Mouse (Mus musculus) kidney, postnatal 36 days (tissue): ENCODE measurements at regions not wholly inside any gene's neighbourhood (a gene's known extent, or its start where the extent isn't known, plus 50 kb on each side); places are given as distances from the start of the nearest gene placed in this dataset.

Source experiments
- DNase-seq, 2 experiments: peaks; one replicate each; pipeline ENCODE4 v3.0.0; 2021 to 2022; ENCODE audit warnings: mixed read lengths in 2 of 2

DNA sequence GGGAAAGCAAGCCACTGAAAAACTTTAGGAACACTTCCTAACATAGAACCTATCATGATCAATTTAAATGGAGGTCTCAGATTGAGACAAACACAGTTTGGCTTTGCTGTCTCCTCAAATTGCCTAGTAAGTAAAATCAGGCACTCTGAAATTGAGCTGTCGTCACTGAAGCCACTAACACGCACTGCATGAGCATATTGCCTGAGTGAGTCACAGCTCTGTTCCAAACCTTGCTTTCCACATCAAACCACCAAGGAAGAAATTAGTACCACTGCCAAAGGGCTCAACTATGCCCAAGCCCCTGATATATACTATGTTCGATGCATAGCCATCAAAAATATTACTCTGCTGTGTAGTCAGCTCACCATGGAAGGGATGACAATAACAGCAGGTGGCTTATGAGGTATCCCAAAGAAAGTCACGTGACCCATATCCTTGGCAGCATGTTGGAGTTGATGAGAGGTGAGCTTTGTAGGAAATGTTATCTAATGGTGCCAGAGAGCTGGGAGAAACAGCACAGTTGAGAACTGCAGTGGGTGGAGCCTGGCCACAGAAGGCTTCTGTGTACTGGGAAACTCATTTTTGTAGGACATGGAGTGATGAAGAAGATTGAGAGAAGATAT is 663.4 kb downstream of the Pdcd6ip start:
- DNase-seq, result no peak

DNA sequence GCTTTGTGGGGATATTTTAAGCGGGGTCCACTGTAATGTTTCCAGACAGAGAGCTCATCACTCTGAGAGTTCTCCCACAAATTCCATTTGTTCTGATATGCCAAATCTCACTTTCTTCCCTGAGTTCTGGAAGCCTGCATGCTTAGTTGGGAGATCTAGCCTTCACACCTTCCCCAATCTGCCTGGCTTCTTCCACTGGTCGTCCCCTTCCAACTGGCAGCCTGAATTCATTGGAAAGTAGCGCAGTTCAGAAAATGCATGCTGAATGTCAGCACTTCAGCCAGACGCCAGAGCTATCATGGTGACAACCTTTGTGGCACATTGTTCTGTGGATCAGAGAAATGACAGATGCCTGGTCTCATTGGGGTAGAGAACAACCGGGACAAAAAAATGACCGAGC is 667.2 kb downstream of the Pdcd6ip start:
- no peak for DNase-seq

DNA sequence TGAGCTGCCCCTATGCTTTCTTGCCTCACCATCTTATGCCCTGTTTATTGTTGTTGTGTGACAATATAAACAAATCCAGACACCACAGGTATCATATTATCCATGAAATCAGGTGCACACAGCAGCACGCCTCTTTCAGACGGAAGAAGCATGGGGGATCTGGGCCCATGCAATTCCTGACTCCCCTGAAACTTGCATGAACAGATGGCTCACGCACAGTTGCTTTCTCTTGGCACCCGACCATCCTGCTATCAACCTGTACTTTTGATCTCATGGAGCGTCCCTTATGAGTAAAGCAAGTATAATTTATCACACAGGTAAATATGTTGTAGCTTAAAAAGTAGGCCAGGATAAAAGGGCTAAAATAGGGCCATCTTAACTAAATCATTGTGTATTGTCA is 674.1 kb downstream of the Pdcd6ip start:
- DNase-seq, result no peak

DNA sequence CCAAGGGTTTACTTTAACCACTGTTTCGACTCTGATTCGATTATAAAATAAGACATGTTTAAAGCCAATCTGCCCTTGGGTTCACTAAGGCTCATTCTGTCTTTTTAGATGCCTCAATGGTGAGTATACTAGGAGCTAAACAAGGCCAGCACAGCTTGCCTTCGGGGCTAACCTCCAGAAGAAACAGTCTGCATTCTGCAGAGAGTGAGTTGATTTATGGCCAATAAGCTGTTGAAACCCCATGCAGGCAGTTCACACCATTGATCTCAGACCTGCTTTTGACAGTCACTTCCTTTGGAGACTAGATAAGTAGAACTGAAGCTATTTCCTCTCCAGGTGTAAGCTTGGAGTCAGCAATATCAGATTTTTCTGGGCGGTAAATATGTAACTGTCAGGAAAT is 679.0 kb downstream of the Pdcd6ip start:
- DNase-seq, result no peak

DNA sequence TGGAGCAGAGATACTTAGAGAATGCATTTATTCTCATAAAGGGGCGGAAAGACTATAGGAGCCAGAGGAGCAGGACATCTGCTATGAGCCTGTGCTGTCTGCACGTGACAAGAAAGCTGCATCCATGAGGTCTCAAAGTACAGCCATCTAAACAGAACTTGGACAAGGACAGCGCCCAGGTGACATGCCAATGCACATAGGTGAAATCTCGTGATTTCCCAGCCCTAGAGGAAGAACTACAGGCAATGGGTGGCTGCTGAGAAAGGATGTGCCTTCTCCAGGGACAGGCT is 681.2 kb downstream of the Pdcd6ip start:
- DNase-seq, result no peak

DNA sequence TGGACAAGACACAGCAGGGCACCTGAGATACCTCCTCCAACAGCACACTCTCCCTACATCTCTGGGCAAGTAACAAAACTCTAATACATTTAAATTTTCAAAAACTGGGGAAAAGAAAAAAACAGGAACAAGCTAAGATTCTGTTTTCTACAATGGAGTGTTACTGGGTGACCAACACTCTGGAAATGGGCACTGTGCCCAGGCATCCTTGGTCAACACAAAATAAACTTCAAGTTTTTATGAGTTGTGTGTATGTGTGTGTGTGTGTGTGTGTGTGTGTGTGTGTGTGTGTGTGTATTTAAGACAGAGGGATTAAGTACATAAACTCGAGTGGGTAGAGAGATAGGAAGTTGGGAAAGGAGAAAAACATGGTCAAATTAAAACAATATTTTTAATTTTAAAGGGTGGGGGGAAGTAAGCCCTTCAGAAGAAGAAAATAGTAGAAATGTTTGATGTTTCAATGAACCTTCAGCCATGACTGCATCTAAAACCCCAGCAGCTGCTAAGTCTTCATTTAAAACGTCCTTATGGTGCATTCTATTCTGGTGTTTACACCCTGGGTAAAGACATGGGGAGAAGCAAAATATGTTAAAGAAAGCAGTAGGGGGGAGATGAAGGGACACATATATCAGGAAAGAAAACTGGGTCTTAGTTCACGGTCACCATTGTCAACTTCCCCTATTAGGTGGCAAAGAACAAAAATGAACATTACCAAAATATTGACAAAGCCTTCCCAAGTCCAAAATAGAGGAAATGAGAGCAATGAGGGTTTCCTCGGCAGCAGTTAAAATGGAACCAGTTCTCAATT is 681.8 kb downstream of the Pdcd6ip start:
- DNase-seq, result peak in 1 of 2 experiments; percentile 10

DNA sequence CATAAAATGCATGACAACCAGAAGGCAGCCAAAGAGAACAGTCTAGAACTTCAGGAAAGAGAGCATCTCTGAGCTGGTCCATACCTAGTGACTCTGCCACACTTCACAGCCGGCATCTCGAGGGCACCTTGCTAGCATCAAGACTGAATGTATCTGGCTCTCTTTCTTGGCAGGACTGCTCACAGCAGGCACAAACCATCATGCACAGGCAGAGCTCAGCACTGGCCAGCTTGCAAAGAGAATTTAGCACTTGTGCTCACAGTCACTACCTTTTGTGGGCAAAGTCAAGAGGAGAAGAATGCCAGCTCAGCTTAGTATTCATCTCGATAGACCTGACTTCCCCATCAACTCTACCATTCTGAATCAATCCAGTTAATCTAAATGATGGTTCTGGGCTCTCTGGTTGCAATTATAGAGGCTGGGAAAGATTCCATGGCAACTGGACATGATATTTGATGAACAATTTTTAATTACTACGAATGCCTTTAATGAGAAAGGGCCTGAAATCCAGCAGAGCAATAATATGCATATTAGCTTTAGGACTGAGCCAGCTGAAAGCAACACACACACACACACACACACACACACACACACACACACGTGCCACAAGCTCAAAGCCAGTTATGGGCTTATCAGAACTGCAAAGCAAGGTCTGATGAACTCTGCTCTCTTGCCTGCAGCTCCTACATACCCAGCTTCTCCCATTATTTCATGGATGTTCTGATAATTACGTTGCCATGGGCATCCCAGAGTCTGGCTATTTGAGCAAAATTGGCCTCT is 686.0 kb downstream of the Pdcd6ip start:
- DNase-seq, result no peak

DNA sequence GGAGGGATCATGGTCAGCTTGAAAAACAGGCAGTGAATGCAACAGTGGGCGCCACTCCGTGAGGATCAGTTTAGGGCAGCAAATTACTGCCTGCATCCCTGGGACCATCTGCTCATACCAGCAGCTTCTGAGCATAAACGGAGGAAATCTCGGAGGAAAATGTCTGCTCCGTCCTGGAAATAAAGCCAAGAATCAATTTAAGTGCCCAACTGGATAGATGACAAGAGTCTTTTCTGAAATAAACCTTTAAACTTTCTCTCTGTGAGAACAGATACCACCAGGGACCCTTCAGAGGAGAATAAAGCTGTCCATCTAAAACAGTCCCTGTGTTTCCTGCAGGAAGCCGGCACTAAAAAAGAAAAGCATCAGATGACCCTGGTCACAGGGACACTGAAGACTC is 688.5 kb downstream of the Pdcd6ip start:
- DNase-seq, result no peak

DNA sequence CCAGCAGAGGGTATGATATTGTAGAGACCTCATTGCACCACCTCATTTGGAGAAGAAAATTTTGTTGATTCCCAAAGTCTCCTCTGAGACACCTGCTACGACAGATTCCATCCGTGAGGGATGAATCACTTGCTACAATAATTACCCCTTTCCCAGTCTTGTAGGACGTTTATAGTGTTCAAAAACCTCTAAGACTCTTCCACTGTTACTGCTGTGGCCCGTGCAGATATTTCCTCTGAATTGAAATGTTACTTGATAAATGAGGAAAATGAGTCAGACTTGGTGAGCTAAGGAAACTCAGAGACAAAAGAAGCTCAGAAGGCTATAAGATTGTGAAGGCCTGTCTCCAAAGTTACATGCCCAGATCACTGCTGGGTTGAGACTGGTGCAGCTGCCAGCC is 700.0 kb downstream of the Pdcd6ip start:
- no peak for DNase-seq

DNA sequence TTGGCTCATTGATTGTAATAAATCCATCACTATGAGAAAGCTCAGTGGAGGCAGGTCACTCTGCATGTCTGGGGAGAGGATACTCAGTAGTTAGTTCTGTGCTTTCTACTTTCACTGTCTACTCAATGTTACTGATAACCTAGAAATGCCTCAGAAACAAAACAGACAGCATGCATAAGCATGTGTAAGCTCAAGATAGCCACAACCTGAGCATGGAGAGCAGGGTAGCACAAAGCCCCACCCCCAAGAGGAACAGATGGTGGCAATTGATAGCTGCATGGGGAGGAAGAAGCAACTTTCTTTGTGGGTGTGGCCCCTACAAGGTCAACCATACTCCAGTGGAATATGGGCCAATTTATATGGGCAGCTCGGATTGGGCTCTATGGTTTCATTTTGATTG is 711.9 kb downstream of the Pdcd6ip start:
- DNase-seq, result no peak

DNA sequence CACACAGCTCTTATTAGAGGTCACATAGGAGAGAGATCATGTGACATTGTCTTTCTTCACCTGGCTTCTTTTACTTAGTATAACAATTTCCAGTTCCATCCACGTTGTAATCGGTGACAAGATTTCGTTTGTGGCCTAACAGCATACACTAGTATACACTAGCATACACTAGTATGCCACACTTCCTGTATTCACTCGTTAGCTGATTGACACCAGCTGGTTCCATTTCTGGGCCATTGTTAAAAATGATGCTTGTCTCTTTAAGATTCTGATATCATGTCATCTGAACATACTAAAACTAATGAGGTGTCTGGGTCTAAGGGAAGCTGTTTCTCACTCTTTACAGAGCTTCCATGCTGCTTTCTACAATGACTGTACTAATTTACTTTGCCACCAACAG is 713.3 kb downstream of the Pdcd6ip start:
- DNase-seq, result no peak

DNA sequence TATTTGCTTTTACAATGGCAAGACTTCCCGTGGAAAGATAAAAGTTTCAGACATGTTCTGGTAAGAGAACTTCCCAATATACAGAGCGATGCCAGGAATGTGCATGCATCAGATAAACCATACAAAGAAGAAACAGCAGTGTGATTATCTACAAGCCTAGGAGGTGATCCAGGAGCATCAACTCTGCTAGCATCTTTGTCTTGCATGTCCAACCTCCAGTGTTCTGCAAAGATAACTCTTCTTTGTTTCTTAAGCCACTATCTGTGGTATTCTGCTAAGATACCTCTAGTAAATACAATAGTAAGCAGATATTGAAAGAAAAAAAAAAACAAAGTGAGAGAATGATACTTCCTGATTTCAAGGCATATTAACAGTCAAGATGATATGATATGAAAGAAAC is 714.4 kb downstream of the Pdcd6ip start:
- no peak for DNase-seq

DNA sequence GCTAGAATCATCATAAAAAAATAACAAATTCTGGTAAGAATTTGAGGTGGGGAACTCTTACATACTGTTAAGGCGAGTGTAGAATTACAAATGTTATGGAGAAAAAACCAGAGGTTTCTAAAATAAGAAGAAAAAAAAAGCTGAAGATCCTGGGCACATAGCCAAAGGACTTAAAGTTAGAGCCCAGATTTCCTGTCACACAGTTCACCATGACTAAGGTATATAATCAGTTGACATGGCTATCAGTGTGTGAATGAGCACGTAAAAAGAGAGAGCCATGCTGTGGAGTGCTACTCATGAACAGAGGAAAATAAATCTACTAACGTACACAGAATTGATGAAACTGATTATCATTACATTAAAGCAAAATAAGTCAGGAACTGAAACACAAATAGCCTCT is 715.1 kb downstream of the Pdcd6ip start:
- DNase-seq, result no peak

DNA sequence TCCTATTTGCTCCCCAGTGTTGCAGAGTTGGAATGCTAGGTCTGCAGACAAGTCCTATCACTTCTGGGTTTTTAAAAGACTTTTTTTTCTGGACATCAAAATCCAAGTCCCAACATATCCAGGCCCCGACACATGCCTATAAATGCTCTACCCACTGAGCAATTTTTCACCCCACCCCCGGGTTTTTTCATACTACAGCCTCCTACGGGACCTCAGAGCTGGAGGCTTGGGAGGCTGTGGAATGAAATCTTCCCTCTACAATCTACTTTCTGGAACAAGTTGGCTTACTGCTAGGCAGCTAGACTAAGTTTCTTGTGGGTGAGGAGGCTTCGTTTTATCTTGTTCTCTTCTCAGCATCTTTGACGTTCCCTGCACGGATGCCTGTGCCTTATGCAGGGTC is 724.7 kb downstream of the Pdcd6ip start:
- DNase-seq, result no peak

DNA sequence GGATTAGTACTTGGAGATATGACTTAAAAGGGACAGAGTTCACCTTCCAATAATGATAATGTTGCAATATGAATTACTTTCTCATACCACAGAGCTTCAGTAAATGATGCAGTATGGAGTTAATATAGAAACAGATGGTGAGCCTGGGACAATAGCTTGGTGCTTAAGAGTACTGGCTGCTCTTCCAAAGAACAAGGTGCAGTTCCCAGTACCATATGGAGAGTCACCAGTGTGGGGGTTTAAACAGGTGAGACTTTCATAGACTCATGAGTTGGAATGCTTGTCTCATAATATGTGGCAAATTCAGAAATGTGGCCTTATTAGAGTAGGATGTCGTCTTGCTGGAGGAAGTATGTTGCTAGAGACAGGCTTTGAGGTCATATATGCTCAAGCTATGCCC is 715.8 kb upstream of the Arpp21 start:
- no peak for DNase-seq

DNA sequence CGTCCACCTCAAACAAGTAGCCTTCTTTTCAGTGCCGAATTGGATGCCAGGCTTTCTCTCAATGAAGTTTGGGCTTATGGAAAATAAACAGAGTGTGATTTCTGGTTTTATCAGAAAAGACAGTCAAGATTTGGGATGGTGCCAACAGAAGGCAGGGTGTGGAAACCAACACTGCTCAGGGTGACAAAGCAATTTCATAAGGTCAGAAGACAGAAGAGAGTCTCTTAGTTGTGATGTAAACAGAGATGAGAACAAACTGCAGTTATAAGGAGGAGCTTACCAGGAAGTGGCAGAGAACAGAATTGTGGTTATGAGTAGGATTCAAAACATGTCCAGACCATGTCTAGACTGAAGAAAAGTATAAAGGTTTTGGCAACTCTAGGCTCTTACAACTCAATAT is 714.3 kb upstream of the Arpp21 start:
- DNase-seq, result no peak

DNA sequence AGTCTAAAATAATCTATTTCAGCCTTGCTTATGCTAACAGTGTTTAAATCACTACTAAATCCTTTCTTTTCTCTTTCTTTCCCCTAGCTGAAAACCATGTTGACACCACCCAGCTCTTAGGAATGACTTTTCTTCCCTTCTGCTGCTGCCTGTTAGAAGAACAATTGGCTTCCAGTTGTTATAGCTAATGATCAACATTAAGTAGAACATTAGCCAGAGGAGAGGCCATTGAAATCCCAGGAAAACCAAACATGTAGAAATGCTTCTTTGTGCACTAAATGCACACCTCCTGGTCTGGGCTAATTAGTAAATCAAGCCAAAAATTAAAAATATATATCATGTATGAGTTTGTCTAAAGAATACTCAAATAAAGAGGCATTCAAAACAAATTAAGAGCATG is 703.0 kb upstream of the Arpp21 start:
- DNase-seq, result peak in 1 of 2 experiments; percentile 17

DNA sequence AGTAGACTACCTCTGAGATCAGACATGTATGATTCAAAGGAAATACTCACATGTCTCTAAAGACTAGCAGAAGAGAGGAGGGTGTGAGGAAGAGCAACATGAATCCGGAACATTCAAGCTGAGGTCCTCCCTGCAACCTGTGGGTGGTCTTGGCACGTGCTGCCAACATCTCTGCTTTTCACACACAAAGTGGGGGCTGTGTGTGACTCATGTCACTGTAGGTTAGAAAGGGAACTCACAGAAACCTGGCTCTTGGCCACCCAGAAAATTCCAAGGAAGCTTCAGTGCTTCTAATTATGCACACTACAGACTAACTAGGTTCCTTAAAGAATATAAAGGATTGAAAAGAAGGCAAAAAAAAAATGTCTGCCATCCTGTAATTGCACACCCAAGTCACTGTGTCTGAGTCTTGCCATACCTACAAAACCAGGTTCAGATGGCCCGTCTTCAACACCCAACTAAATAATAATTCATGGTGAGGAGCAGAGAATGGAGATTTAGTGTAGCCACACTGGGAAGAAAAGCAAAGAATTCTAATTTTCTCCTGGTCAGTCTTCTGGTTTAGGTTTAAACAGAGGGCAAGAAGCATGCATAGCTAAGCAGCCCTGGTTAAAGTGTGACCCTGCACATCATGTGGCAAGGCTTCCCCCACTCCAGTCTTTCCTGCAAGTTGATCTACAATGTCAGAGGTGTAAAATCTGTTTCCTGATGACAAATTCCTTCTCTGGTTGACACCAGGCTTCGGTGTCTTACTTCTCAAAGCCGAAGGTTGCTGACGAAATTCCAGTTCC is 673.8 kb upstream of the Arpp21 start:
- DNase-seq, result peak; percentile 33 to 45

DNA sequence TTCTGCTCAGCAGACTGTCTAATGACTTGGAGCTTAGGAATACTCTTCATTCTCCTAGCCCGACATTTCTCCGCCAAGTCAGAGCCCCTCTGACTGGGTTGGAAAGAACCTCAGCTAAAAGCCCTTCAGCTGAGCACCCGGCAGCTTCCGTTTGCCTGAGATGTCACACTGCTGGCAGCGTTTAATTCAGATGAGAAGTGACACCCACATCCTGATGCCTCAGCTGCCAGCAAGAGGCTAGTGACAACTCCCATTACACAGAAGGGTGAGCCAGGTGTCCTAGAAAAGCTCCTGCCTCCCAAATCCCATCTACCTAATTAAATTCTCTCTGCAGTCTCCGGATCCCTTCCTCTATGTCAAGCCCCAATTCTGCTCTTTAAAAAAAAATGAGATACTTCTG is 670.2 kb upstream of the Arpp21 start:
- DNase-seq, result no peak

DNA sequence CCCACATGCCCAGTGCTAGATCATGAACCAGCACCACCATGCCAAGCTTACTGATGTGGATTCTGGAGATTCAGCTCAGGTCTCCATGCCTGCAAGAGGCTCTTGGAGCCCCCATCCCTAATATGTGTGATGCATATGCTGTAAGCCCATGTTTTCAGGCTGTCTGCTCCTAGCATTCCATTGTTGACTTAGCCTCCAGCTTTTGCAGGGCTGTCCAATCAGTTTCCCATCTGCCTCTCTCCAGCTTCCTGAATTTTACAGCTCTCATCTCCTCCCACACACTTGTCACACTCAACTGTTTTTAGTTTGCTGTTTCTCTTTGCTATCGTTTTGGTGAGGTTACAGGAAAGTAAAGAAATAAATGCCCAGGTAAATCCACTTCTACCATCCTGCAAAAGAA is 629.2 kb upstream of the Arpp21 start:
- no peak for DNase-seq

DNA sequence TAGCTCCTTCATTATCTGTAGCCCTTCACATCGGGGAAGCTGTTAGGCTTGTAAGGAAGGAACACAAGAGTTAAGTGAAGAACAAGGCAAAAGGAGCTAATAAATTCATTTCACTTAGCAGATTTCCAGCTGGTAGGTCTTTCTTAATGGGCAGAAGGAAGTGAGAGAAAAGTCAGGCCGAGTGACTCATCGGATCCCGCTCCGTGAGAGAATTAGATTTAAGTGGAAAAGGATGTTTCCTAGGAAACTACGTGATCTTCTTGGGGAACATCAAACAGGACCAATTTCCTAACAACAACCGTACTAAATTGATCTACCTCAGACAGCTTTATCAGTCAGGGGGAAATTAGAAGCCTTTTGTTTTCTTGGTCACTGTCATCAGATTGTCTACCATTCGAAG is 625.4 kb upstream of the Arpp21 start:
- no peak for DNase-seq

DNA sequence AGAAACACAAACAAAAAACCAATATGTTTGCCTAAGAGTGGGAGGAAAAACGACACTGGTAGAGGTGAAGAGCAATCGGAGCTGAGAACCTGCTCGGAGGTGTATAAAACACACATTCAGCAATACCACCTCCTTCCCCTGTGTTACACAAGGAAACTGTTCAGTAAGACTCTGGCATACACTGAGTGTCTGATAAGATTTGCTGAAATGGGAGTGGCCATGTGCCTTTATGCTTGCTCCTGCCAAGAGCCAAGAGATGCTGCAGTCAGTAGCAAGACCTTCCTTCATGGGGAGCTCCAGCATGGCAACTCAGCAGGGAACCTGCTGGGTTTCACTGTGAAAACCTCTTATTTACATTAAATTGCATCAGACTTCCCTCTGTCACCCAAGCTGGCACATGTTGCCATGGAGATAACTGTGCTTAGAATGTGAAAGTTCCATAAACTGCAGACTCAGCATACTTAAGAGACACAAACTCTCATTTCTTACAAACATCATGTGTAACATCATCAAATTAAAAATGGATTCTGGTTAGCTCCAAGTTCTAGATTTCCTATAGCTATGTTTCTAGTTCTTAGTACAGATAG is 624.7 kb upstream of the Arpp21 start:
- DNase-seq, result no peak

DNA sequence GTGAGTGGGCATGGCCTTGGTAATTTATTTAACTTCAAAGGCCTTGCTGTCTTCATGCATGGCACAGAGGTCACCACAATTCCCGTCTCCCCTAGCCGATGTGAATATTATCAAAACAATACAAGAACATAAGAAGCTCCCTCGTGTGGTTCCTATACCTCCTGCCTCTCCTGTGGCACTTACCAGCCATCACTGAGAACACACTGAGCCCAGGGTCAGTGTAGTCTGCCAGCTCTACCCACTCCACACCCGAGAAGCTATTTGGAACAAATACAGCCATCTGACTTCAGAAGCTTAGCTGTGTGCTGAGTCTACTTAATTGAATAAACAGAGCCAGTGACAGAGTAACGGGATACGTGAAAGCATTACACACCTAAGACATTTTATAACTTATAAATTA is 605.7 kb upstream of the Arpp21 start:
- no peak for DNase-seq
